Mouse (Mus musculus): Measurements from ENCODE around the gene BC029722.

BC029722 gene

GRCm38 (mm10) chr2:155779066-155779465 is 40.2 kb downstream of the BC029722 start:
- DNase-seq (ENCODE audit: inconsistent ontology term): peak; percentile 14

DNA sequence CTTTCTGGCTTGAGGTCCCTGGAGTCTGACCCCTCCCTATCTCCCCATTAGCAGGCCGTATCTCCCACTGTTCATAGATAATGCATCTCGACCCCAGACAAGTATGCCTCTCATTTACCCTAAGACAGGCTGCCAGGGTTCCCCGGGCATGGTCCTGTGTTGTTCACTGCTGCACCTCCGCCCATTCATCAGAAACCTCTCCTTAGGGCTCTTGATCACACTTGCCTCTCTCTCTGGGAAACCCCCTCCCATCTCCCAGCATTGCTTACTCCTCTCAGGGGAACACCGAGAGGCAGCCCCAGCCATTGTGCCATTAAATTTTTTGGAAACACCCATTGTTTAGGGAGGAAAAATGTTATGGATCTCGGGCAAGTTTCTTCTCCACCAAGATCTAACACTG is 41.2 kb downstream of the BC029722 start:
- no peak for DNase-seq (ENCODE audit: inconsistent ontology term)

DNA sequence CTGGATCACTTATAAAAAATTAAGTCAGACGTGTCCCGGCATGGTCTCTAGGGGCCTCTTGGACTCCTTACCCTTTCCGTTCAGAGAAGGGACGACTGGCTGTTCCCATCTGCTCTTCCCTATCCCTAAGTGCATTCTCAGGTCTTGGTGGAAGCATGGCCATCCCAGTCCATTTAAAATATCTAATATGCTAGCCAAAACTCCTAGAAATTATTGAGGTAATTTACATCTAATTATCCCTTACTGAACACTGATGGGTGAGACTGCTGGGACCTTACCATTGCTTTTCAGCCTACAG is 41.6 kb downstream of the BC029722 start:
- no peak for DNase-seq (ENCODE audit: inconsistent ontology term)

DNA sequence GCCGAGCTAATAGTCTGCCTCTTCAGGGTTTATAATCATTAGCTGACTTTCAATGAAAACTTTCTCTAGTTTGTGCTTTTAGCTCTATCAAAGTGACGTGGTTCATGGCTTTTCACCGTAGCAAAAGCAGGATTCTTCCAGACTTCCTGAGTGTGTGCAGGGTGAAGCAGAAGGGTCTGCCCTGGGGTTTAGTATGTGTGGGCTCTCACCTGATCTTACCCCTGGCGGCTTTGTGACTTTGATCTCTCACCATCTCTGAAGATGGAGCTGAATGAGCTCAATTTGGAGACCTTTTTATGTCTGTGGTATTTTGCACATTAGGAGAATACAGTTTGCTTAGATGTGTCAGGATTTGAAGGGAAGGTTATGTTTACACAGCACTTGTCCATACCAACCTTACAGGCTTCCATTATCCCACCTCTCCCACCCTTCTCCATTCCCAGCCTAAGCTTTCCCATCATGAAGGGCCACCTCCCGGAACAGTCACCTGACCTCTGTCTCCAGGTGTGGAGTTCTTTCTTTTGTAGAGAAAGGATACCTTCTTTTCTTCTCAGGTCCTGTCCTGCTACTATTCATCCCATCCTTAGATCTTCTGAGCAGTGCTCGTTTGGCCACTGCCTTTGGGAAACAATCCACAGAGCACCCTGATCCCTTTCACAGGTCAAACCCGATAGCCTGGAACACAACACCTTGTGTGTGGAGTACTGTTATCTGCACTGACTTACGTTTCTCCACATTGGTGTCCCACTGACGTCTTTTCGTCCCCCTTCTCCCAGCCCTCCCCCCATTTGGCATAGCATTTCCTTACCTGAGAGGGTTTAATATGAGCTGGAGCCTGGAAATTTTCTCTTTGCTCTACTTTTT is 42.2 kb downstream of the BC029722 start:
- DNase-seq (ENCODE audit: inconsistent ontology term): no peak

DNA sequence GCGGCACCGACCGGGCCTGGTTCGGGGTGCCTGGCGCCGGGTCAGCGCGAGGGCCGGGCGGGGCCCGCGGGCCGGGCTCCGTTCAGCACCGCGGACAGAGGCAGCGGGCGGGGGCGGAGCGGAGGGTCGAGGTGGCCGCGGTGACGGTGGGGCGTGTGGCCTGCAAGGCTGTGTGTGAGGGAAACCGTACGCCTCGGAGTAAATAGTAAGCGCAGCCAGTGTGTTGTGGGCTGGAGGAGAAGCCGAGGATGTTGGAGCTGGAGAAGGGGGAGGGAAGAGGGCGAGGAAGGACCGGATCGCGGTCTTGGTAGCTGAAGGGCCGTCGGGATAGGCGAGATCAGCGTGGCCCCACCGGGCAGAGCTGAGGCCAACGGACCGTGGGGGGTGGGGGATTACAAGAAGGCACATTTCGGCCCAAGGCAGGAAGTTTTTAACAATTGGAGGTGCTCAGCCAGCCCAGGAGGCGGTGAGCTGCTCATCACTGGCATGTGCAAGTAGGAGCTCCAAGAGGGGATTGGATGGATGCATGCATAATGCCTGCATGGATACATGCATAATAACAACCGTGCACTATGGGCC is 43.5 kb downstream of the BC029722 start:
- peak; percentile 72 for DNase-seq (ENCODE audit: inconsistent ontology term)

GRCm38 (mm10) chr2:155774927-155775684 is 44.1 kb downstream of the BC029722 start, which contains the start of gene Mmp24:
Mmp24 (plus strand) TSS chr2:155775342.
- DNase-seq (ENCODE audit: inconsistent ontology term): peak; percentile 10

DNA sequence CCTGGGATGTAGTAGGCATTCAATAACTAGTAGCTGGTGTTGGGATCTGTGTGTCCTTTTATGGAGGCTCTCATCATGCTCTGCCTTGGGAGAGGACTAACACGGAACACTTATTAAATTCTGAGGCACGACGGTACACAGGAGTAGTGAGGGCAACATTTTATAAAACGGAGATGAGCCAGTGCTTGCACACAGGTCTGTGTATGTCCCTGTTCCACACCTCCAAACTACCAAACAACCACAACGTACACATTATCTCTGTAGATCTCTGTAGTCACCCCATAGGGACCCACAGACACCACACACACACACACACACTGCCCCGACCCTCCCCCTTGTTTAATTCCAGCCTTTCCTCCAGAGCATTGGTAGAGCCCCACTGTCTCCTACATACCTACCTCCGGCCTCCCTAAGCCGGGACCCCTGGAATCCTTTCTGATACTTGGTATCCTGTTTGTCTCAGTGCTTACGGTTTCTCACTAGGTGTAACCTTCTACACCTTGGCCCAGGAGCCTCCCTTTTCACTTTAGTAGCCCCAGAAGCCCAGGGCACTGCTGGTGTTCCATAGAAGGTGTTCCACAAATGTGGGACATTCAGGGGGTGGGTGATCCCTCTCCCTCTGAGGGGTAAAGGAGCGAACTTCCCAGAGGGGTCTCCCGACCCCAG is 44.8 kb downstream of the BC029722 start:
- no peak for DNase-seq (ENCODE audit: inconsistent ontology term)

GRCm38 (mm10) chr2:155773664-155774063 is 45.6 kb downstream of the BC029722 start:
- no peak for DNase-seq (ENCODE audit: inconsistent ontology term)
